Mouse (Mus musculus) macrophage (primary cell): ENCODE measurements around the gene Camta1. TPM values are rescaled to one million over a fixed set of nuclear protein-coding genes. Genes with fewer than 3 reads are reported as not detected.

Source experiments
- H3K27ac ChIP-seq: fragments of 350-480 bp; formaldehyde crosslinking; 2 replicates; pipeline ENCODE4 v1.9.0; 2021
- H3K36me3 ChIP-seq: fragments of 350-480 bp; formaldehyde crosslinking; 2 replicates; pipeline ENCODE4 v1.9.0; 2021; ENCODE audit errors: inconsistent target
- H3K4me3 ChIP-seq: fragments of 350-480 bp; formaldehyde crosslinking; 2 replicates; pipeline ENCODE4 v1.9.0; 2021; ENCODE audit errors: inconsistent target
- H3K79me2 ChIP-seq: fragments of 350-480 bp; formaldehyde crosslinking; 2 replicates; pipeline ENCODE4 v1.9.0; 2021; ENCODE audit errors: inconsistent target
- WGBS: methylation state at CpG from one replicate; pipeline ENCODE4 v1.1.7; 2026; ENCODE audit warnings: inconsistent platforms; ENCODE audit not compliant: missing documents; 5-methylcytosine and 5-hydroxymethylcytosine counted together
- polyA plus RNA-seq: library from polyadenylated mRNA; stranded (reverse); fragments of 250-400 nt; gene quantifications from 3 replicates; pipeline ENCODE4 v1.2.4, GENCODE M21; 2018; ENCODE audit warnings: inconsistent platforms

The Camta1 gene
- polyA plus RNA-seq, 1 experiment from 2014 or later = 8.7 TPM

GRCm38 (mm10) chr4:151303436-151303835 lies 558.2 kb downstream of the Camta1 start:
- Histone ChIP-seq H3K36me3 (no peaks in the 10 kb centered on the region), H3K27ac (no peak overlapping the region), H3K4me3 (no peak overlapping the region), H3K79me2 (no peaks in the 10 kb centered on the region)
- 79% methylated on average over 5 of the region's 5 CpGs for WGBS

DNA sequence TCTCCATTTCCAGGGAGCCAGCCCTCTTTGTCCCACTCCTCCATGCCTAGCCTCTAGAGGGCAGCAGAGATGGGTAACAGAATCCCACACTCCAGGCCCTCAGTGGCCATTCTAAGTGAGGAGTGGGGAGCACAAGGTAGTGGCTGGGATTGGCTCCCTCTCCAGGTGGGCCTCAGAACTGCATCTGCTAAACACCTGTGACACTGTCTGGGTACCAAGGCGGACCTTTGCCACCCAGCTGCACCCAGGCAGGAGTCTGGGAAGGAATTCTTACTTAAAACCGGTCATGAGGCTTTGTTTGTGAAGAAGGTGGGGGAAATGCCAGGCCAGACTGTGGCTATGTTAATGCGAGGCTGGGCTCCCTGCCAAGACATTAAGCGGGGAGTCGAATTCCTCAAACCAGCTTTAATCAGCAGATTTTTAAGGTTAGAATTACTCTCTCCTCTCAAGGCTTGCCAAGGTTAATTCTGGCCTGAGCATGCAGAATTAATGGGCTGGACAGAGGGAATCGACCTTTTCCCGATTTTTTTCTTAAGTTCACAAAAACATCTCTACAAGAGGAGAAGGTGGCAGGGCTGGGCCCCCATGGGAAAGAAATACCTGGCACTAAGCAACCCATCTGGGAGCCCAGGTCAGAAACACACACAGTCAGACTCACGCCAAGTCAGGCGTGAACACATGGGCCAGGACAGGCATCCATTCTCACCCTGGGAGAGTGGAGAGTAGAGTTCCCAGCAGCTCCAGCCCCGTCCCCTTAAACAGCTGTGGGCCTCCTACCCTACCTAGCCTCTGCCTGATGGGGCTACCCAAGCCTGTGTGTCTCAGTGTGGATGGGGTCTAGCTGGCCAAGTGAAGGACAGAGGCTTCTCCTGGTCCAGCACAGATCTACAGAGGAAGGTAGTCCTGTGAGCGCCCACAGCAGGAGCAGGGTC lies 559.2 kb downstream of the Camta1 start:
- 48% methylated on average over 11 of the region's 11 CpGs for WGBS
- no peak overlapping the region for H3K27ac ChIP-seq
- no peaks in the 10 kb centered on the region for H3K79me2 ChIP-seq
- no peak overlapping the region for H3K4me3 ChIP-seq
- no peaks in the 10 kb centered on the region for H3K36me3 ChIP-seq

- Histone ChIP-seq H3K36me3 (no peaks in the 10 kb centered on the region), H3K27ac (no peak overlapping the region), H3K79me2 (no peaks in the 10 kb centered on the region), H3K4me3 (no peak overlapping the region)
- 26% methylated on average over 7 of the region's 9 CpGs for WGBS
Measured at GRCm38 (mm10) chr4:151301337-151301736, 560.3 kb downstream of the Camta1 start.

- Histone ChIP-seq H3K4me3 (no peak overlapping the region), H3K27ac (no peak overlapping the region), H3K36me3 (no peaks in the 10 kb centered on the region), H3K79me2 (no peaks in the 10 kb centered on the region)
- WGBS = 23% methylated on average over 15 of the region's 15 CpGs
Measured at GRCm38 (mm10) chr4:151300706-151301105, 561.0 kb downstream of the Camta1 start.

- Histone ChIP-seq H3K27ac (no peak overlapping the region), H3K36me3 (no peaks in the 10 kb centered on the region)
- 80% methylated on average over 13 of the region's 13 CpGs for WGBS
Measured at GRCm38 (mm10) chr4:151295515-151296203, 566.0 kb downstream of the Camta1 start.

GRCm38 (mm10) chr4:151288893-151289585 lies 572.6 kb downstream of the Camta1 start:
- H3K79me2 ChIP-seq = no peaks in the 10 kb centered on the region
- H3K27ac ChIP-seq = no peak overlapping the region
- 61% methylated on average over 6 of the region's 6 CpGs for WGBS
- H3K36me3 ChIP-seq = no peaks in the 10 kb centered on the region
- H3K4me3 ChIP-seq = no peak overlapping the region

More at GRCm38 (mm10) chr4:151295515-151296203, 566.0 kb downstream of the Camta1 start:
- no peaks in the 10 kb centered on the region for H3K79me2 ChIP-seq
- no peak overlapping the region for H3K4me3 ChIP-seq

DNA sequence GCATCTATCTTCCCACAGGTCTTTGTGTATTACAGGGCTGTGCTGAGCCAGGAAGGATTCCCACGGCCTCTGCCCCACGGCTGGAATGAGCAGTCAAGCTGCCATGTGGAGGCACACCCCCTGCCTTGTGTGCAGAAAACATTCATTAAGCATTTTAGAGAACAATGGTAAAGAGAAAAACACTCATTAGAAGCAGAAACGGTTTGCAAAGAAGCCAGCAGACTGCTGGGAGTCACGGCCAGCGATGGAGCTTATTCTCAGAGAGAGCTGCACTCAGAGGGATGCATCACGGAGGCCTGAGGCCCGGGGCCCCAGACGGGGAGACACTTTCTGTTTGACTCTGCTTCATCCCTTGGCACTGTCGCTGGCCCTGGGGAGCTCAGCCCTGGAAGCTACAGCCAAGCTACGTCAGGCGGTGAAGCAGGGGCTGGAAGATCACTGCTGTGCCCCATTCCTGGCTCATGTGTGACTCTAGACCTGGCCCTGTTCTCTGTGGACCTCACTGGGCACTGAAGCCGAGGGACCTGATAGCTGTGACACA lies 575.7 kb downstream of the Camta1 start:
- Histone ChIP-seq H3K4me3 (no peak overlapping the region), H3K27ac (no peak overlapping the region), H3K36me3 (no peaks in the 10 kb centered on the region), H3K79me2 (no peaks in the 10 kb centered on the region)
- 83% methylated on average over 12 of the region's 12 CpGs for WGBS

GRCm38 (mm10) chr4:151285432-151285831 lies 576.2 kb downstream of the Camta1 start:
- no peak overlapping the region for H3K4me3 ChIP-seq
- H3K27ac ChIP-seq = no peak overlapping the region
- WGBS = 59% methylated on average over 3 of the region's 3 CpGs
- no peaks in the 10 kb centered on the region for H3K36me3 ChIP-seq
- no peaks in the 10 kb centered on the region for H3K79me2 ChIP-seq

DNA sequence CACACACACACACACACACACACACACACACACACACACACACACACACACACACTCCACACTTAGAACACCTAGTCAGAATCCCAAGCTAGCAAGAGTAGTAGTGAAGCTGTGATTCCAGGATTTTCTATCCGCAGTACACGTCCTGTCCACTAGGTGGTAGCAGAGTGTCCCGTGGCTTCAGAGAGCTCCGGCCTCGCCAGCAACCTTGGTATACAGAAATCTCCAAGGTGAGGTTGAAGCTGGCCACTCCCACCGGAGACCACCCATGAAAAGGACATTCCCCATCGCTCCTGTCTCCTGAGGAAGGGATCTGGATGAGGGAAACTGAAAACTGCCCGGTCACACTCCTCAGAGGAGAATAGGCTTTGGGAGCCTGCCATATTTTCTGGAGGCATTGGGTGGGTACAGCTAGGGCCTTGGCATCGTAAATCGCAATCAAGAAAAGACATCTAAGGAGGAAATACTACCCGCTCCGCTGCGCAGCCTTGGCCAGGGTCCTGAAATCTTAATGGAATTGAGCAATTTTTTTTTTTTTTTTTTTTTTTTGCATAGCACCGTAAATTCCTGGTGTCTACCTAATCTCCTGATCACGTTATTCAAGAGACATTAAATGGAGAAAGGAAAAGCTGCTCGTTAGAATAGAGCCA lies 578.5 kb downstream of the Camta1 start:
- Histone ChIP-seq H3K4me3 (no peak overlapping the region), H3K79me2 (no peaks in the 10 kb centered on the region), H3K36me3 (no peaks in the 10 kb centered on the region), H3K27ac (no peak overlapping the region)
- 37% methylated on average over 16 of the region's 16 CpGs for WGBS

DNA sequence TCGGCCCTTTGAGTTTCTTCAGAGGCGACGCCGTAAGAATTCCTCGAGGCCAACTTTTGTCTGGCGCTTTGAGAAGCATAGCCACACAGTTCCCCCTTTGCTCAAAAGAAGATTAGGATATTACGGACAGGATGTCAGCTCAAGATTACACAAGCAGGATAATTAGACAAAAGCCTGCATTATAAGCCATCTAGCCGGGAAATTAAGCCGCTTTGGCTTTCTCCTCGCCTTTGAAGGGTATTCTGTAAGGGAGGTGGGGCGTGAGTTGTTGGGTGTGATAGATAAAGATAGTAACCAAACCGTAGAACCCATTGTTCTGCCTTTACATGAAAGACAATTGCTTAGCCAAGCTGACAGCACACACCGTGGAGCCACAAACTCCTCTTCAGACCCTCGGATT lies 579.6 kb downstream of the Camta1 start:
- no peaks in the 10 kb centered on the region for H3K36me3 ChIP-seq
- H3K79me2 ChIP-seq = no peaks in the 10 kb centered on the region
- no peak overlapping the region for H3K4me3 ChIP-seq
- no peak overlapping the region for H3K27ac ChIP-seq
- 85% methylated on average over 14 of the region's 14 CpGs for WGBS

DNA sequence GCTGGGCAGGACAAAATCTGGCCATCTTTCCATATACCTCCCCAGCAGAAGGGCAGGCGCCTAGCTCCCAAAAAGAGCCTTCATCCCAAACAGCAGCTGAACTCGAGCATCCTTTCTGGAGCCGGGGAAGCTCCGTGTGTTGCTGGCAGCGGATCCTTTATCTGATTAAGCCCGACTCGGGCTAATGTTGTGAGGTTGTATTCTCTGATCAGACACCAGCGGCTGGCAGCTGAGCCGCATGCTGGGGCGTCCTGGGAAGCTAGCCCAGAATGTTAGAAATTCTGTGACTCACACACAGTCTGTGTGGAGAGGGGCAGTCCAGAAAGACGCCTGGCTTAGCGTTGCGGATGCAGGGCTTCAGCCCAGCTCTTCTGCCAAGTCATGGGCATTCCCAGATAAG lies 586.4 kb downstream of the Camta1 start:
- H3K79me2 ChIP-seq = no peaks in the 10 kb centered on the region
- WGBS = 85% methylated on average over 13 of the region's 13 CpGs
- H3K36me3 ChIP-seq = no peaks in the 10 kb centered on the region
- H3K27ac ChIP-seq = no peak overlapping the region
- H3K4me3 ChIP-seq = no peak overlapping the region

DNA sequence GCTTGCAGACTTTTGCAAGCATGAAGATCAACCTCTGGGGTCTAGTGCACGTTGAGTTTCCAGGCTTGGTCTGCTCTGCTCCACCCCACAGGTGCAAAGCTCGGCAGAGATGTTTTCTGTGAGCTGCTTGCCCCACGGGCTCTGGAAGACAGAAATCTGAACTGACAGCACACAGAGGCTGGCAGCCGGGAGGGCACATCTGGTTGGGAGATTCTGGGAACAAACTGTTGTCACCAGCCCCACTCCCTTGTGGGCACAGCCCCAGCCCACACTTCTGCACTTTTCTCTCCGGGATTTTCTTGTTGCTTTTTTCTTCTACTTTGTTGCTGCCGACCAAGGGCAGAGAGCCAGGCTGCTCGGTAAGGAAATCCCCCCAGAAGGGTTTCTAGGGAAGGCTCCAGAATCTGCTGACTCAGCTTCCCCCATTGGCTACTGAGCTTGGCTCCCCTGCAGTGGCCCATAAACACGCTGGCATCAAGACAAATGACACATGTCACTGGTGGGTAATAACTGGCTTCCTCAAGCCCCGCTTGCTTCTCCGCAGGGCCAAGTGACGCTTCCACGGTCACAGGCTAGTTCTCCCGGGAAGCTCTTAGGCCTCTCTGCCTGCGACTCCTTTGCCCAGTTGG lies 597.8 kb downstream of the Camta1 start:
- 61% methylated on average over 14 of the region's 14 CpGs for WGBS
- H3K79me2 ChIP-seq = no peaks in the 10 kb centered on the region
- H3K36me3 ChIP-seq = no peaks in the 10 kb centered on the region
- H3K27ac ChIP-seq = no peak overlapping the region
- no peak overlapping the region for H3K4me3 ChIP-seq

DNA sequence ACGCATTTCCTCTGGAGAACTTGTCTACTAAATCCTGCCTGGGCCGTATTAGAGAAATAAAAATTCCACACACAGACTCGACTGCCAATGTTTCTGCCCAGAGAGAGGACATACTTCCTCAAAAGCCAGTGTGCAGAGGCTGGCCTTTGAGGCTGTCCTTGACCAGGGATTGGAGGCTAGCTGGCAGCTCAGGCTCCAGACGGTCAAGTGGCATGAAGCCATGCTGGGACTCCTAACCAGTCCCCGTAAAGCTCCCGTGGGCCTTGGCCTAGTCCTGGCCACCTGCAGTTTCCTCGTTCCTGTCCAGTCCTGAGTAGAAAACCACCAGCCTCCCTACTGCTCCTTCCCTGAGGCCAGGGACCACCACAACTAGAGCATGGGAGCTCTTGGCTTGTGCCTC lies 598.6 kb downstream of the Camta1 start:
- Histone ChIP-seq H3K27ac (no peak overlapping the region), H3K36me3 (no peaks in the 10 kb centered on the region), H3K79me2 (no peaks in the 10 kb centered on the region), H3K4me3 (no peak overlapping the region)
- 71% methylated on average over 7 of the region's 7 CpGs for WGBS

DNA sequence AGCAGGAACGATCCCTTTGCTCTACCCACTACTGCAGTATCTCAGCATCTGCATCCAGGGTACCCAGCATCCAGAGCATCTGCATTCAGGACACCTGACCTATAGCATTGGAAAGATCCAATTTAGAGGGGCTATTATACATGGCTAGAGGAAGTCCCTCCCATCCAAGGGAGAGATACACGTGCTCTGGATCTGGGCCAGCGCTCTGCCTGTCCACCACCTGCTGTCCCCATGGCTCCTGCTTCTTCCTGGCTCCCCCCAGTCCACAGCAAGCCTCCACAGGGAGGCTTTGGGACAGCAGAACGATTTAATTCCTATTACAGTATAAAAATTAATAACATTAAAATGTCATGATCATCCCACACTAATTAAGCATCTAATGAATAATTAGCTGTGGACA lies 605.1 kb downstream of the Camta1 start:
- Histone ChIP-seq H3K27ac (no peak overlapping the region), H3K36me3 (no peaks in the 10 kb centered on the region), H3K4me3 (no peak overlapping the region), H3K79me2 (no peaks in the 10 kb centered on the region)
- WGBS = 69% methylated on average over 4 of the region's 4 CpGs
